Mouse (Mus musculus) myocyte (in vitro differentiated cells): ENCODE measurements around the gene Hdac7.

Source experiments
- CEBPB ChIP-seq: IDR thresholded peaks from 2 replicates; pipeline ENCODE4 v1.6.1; 2011; ENCODE audit warnings: mild to moderate bottlenecking, moderate library complexity; ENCODE audit not compliant: poor library complexity, insufficient read depth, severe bottlenecking
- E2F4 ChIP-seq: IDR thresholded peaks from one replicate; pipeline ENCODE4 v1.6.1; 2011; ENCODE audit warnings: mild to moderate bottlenecking, control low read depth, moderate library complexity; ENCODE audit not compliant: insufficient read depth
- MAX ChIP-seq: IDR thresholded peaks from one replicate; pipeline ENCODE4 v1.6.1; 2011; ENCODE audit warnings: low read depth, mild to moderate bottlenecking, control low read depth
- MYOD1 ChIP-seq, 3 experiments: IDR thresholded peaks; one replicate each; pipeline ENCODE4 v1.6.1; 2011; ENCODE audit warnings: control low read depth in 2 of 3, low read depth in 2 of 3, mild to moderate bottlenecking in 2 of 3, moderate library complexity in 1 of 3; ENCODE audit not compliant: insufficient read length in 2 of 3, control insufficient read depth in 1 of 3
- MYOG ChIP-seq, 3 experiments: IDR thresholded peaks; one replicate each; pipeline ENCODE4 v1.6.1; 2011; ENCODE audit warnings: control low read depth in 2 of 3, low read depth in 2 of 3, mild to moderate bottlenecking in 2 of 3; ENCODE audit not compliant: insufficient read length in 2 of 3, control insufficient read depth in 1 of 3, insufficient read depth in 1 of 3
- POLR2A ChIP-seq: IDR thresholded peaks from one replicate; pipeline ENCODE4 v1.6.1; 2011; ENCODE audit warnings: low read depth, mild to moderate bottlenecking, control low read depth, moderate library complexity; ENCODE audit not compliant: insufficient read length
- POLR2AphosphoS2 ChIP-seq: IDR thresholded peaks from one replicate; pipeline ENCODE4 v1.6.1; 2011; ENCODE audit warnings: low read depth, control low read depth; ENCODE audit not compliant: insufficient read length
- REST ChIP-seq: IDR thresholded peaks from one replicate; pipeline ENCODE4 v1.6.1; 2011; ENCODE audit warnings: mild to moderate bottlenecking, control low read depth, moderate library complexity; ENCODE audit not compliant: insufficient read depth, insufficient read length
- TCF12 ChIP-seq: IDR thresholded peaks from one replicate; pipeline ENCODE4 v1.6.1; 2011; ENCODE audit warnings: mild to moderate bottlenecking, control low read depth; ENCODE audit not compliant: poor library complexity, insufficient read depth, severe bottlenecking
- USF1 ChIP-seq: IDR thresholded peaks from one replicate; pipeline ENCODE4 v1.6.1; 2011; ENCODE audit warnings: low read depth, mild to moderate bottlenecking, control low read depth, moderate library complexity

DNA sequence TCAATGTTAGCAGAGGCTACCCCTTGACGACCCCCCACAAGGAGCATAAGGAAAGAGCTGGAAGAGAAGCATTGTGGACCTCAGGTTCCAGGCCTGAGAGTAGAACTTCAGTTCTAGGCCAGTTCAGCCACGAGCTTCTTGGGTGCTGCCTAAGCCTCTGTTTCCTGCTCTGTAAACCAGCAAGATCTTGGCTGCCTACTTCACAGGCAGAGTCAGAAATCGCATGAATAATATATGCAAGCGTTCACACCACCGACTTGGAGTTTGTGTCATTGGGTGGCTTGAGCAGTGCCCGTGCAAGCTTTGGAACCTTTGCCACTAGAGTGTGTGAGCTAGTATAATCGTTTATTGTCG, 7.4 kb downstream of the Hdac7 start:
- TF ChIP-seq USF1 (no peak), MAX (no peak), POLR2A (no peak), E2F4 (no peak), POLR2AphosphoS2 (no peak), TCF12 (no peak), MYOG (IDR thresholded peaks at IDR 0.05; ENCODE audit: control insufficient read depth in 1 of 3, insufficient read depth in 1 of 3, insufficient read length in 2 of 3, low read depth in 2 of 3) (no peak), CEBPB (no peak), MYOD1 (IDR thresholded peaks at IDR 0.05; ENCODE audit: control insufficient read depth in 1 of 3, insufficient read length in 2 of 3, low read depth in 2 of 3) (no peak), REST (no peak)
